Mouse (Mus musculus) limb, embryonic 14.5 days (tissue): ENCODE measurements around the gene Slc8a2. TPM values are rescaled to one million over a fixed set of nuclear protein-coding genes. Genes with fewer than 3 reads are reported as not detected.
A peak's percentile ranks its signal among the peaks of the same experiment; 100 is the strongest.

ENCODE experiments used
- ATAC-seq: fragments of 200-750 bp; cut with Nextera tagmentation; 2 replicates; pipeline ENCODE4 v1.8.0; 2017; ENCODE audit warnings: low read depth, moderate number of reproducible peaks, moderate TSS enrichment; ENCODE audit not compliant: low FRiP score
- DNase-seq: peaks from one replicate; pipeline ENCODE4 v3.0.0-alpha.2; 2015; ENCODE audit warnings: low spot score
- H3K27ac ChIP-seq: fragments of 300-500 bp; sonication (generic); replicated peaks from 2 replicates; pipeline ENCODE4 v1.5.1; 2014; ENCODE audit warnings: low read depth, mild to moderate bottlenecking, low read length, moderate library complexity, mixed read lengths
- H3K27me3 ChIP-seq: fragments of 300-500 bp; sonication (generic); 2 replicates; pipeline ENCODE4 v1.6.1; 2014; ENCODE audit warnings: low read length, mixed read lengths; ENCODE audit not compliant: control insufficient read depth, insufficient read depth
- H3K36me3 ChIP-seq: fragments of 300-500 bp; sonication (generic); 2 replicates; pipeline ENCODE4 v1.6.1; 2014; ENCODE audit warnings: mild to moderate bottlenecking, low read length, moderate library complexity, mixed read lengths; ENCODE audit not compliant: control insufficient read depth, insufficient read depth
- H3K4me1 ChIP-seq: fragments of 300-500 bp; sonication (generic); 2 replicates; pipeline ENCODE4 v1.6.1; 2014; ENCODE audit warnings: antibody characterized with exemption, low read length, mixed read lengths; ENCODE audit not compliant: control insufficient read depth, insufficient read depth
- H3K4me2 ChIP-seq: fragments of 300-500 bp; sonication (generic); replicated peaks from 2 replicates; pipeline ENCODE4 v1.6.1; 2014; ENCODE audit warnings: low read depth, mild to moderate bottlenecking, low read length, moderate library complexity; ENCODE audit not compliant: severe bottlenecking
- H3K4me3 ChIP-seq: fragments of 300-500 bp; sonication (generic); replicated peaks from 2 replicates; pipeline ENCODE4 v1.5.1; 2014; ENCODE audit warnings: low read length
- H3K9ac ChIP-seq: fragments of 300-500 bp; sonication (generic); 2 replicates; pipeline ENCODE4 v1.6.1; 2014; ENCODE audit warnings: mild to moderate bottlenecking, low read depth, low read length, moderate library complexity; ENCODE audit not compliant: severe bottlenecking
- H3K9me3 ChIP-seq: fragments of 300-500 bp; sonication (generic); 2 replicates; pipeline ENCODE4 v1.6.1; 2016; ENCODE audit warnings: low read length; ENCODE audit not compliant: control insufficient read depth
- POLR2A ChIP-seq: fragments of 200-500 bp; IDR thresholded peaks from 2 replicates; pipeline ENCODE4 v1.8.0; 2012; ENCODE audit warnings: inconsistent platforms, mild to moderate bottlenecking, moderate library complexity, borderline replicate concordance; ENCODE audit not compliant: insufficient read depth, insufficient read length; ENCODE audit errors: extremely low read depth
- WGBS: fragments of 180-500 bp; shearing (Covaris S2); extraction: QIAGEN DNeasy Blood & Tissue Kit; methylation state at CpG from one replicate; pipeline ENCODE4 v1.1.7; 2014; 5-methylcytosine and 5-hydroxymethylcytosine counted together
- polyA plus RNA-seq, 2 experiments: library from polyadenylated mRNA; depleted of rRNA in 1 of 2; stranded (reverse) in 1 of 2; unstranded in 1 of 2; fragments of >200 nt; fragmentation: Nextera tagmentation in 1 of 2; extraction: Ambion mirVana in 1 of 2; gene quantifications; 2 replicates each; pipeline versions ENCODE4 v1.2.1 to v1.2.3; 2012 to 2014

Slc8a2 gene
- polyA plus RNA-seq, 2 experiments = 0.28 to 7.3 TPM

- ATAC-seq = no peak
- Histone ChIP-seq H3K9me3 (no peaks in the 10 kb centered on the region), H3K27ac (no peak overlapping the region), H3K4me2 (no peak overlapping the region), H3K4me1 (peaks cover 8% of the 10 kb centered on the region), H3K36me3 (no peaks in the 10 kb centered on the region), H3K27me3 (no peaks in the 10 kb centered on the region), H3K4me3 (no peak overlapping the region), H3K9ac (no peak overlapping the region)
- no peak for DNase-seq
- 67% methylated on average over 3 of the region's 3 CpGs for WGBS
- no peak for TF ChIP-seq POLR2A
These were observed 35.0 kb upstream of the Slc8a2 start for GRCm38 (mm10) chr7:16094592-16094991.

- WGBS = 2% methylated on average over 59 of the region's 68 CpGs
- DNase-seq (peak; percentile 100), ATAC-seq (peak; percentile 98)
- peak within 1 kb of the TSS; percentile 71 for H3K27ac ChIP-seq
- no peaks in the 10 kb centered on the region for H3K9me3 ChIP-seq
- peak within 1 kb of the TSS; percentile 71 for H3K4me2 ChIP-seq
- TF ChIP-seq POLR2A = peak; percentile 87; the same call in 1 of the 2 replicates
- H3K36me3 ChIP-seq = peaks cover 15% of the 10 kb centered on the region
- H3K4me1 ChIP-seq = peaks cover 14% of the 10 kb centered on the region
- no peaks in the 10 kb centered on the region for H3K27me3 ChIP-seq
- peak within 1 kb of the TSS; percentile 99 for H3K4me3 ChIP-seq
- peak within 1 kb of the TSS; percentile 96 for H3K9ac ChIP-seq
These were observed 31.3 kb upstream of the Slc8a2 start, which contains the start of gene Napa for GRCm38 (mm10) chr7:16098021-16099017. Gene Napa (plus strand): TSS chr7:16098458.

- no peak overlapping the region for H3K27ac ChIP-seq
- H3K4me2 ChIP-seq = peak overlapping the region; percentile 71
- H3K9ac ChIP-seq = peak overlapping the region; percentile 96
- peaks cover 14% of the 10 kb centered on the region for H3K4me1 ChIP-seq
- no peak for DNase-seq
- WGBS = 79% methylated on average over 4 of the region's 4 CpGs
- peak overlapping the region; percentile 99 for H3K4me3 ChIP-seq
- no peaks in the 10 kb centered on the region for H3K9me3 ChIP-seq
- peaks cover 22% of the 10 kb centered on the region for H3K36me3 ChIP-seq
- no peaks in the 10 kb centered on the region for H3K27me3 ChIP-seq
- TF ChIP-seq POLR2A = no peak
- ATAC-seq = no peak
These were observed 29.7 kb upstream of the Slc8a2 start for GRCm38 (mm10) chr7:16099901-16100300.

- no peak for DNase-seq
- WGBS = 81% methylated on average over 7 of the region's 7 CpGs
- H3K4me1 ChIP-seq = peaks cover 14% of the 10 kb centered on the region
These were observed 28.5 kb upstream of the Slc8a2 start for GRCm38 (mm10) chr7:16101081-16101480.

GRCm38 (mm10) chr7:16101726-16102475 is 27.7 kb upstream of the Slc8a2 start:
- Histone ChIP-seq H3K27me3 (no peaks in the 10 kb centered on the region), H3K9me3 (no peaks in the 10 kb centered on the region), H3K27ac (no peak overlapping the region), H3K4me1 (peaks cover 14% of the 10 kb centered on the region), H3K4me2 (no peak overlapping the region), H3K9ac (no peak overlapping the region), H3K4me3 (no peak overlapping the region), H3K36me3 (peaks cover 26% of the 10 kb centered on the region)
- no peak for ATAC-seq
- 77% methylated on average over 15 of the region's 15 CpGs for WGBS
- no peak for DNase-seq
- TF ChIP-seq POLR2A = no peak

More at GRCm38 (mm10) chr7:16101081-16101480, 28.5 kb upstream of the Slc8a2 start:
- TF ChIP-seq POLR2A = no peak
- Histone ChIP-seq H3K27ac (no peak overlapping the region), H3K27me3 (no peaks in the 10 kb centered on the region), H3K4me2 (no peak overlapping the region), H3K9ac (no peak overlapping the region), H3K36me3 (peaks cover 25% of the 10 kb centered on the region), H3K4me3 (no peak overlapping the region), H3K9me3 (no peaks in the 10 kb centered on the region)
- no peak for ATAC-seq
